Mouse (Mus musculus) thymus, postnatal 0 days (tissue): ENCODE measurements around the gene Slc27a4. TPM values are rescaled to one million over a fixed set of nuclear protein-coding genes. Genes with fewer than 3 reads are reported as not detected.
A peak's percentile ranks its signal among the peaks of the same experiment; 100 is the strongest.

ENCODE experiments used
- DNase-seq: peaks from one replicate; pipeline ENCODE4 v3.0.0-alpha.2; 2015; ENCODE audit warnings: low spot score
- microRNA-seq: library from miRNA; unstranded; fragments of <30 nt; microRNA quantifications from one replicate; pipeline ENCODE4, GENCODE M21; 2016; ENCODE audit warnings: borderline number of aligned reads
- polyA plus RNA-seq: library from polyadenylated mRNA; unstranded; fragments of >200 nt; fragmentation: Nextera tagmentation; extraction: Ambion mirVana; gene quantifications from 2 replicates; pipeline ENCODE4 v1.2.1, GENCODE M21; 2015

Gene Slc27a4
- polyA plus RNA-seq, 1 experiment from 2014 or later = 6.6 TPM

GRCm38 (mm10) chr2:29856451-29857260 is 54.2 kb downstream of the Slc27a4 start:
- no peak for DNase-seq

- no peak for DNase-seq
Measured at GRCm38 (mm10) chr2:29857341-29857740, 54.9 kb downstream of the Slc27a4 start.

GRCm38 (mm10) chr2:29857967-29858366 is 55.5 kb downstream of the Slc27a4 start:
- DNase-seq = no peak

GRCm38 (mm10) chr2:29858748-29859473 is 56.5 kb downstream of the Slc27a4 start:
- DNase-seq = peak; percentile 81

- no peak for DNase-seq
Measured at GRCm38 (mm10) chr2:29865125-29865524, 62.7 kb downstream of the Slc27a4 start.

Small RNA genes lying within 50 kb of the gene (microRNA-seq; reads per million reads assigned to microRNA genes)
- not detected for gene Mir219a-2
- gene Mir219b = not detected

Other genes with a start within 250 kb of the Slc27a4 start
- 16.0 and 19.1 TPM in 2 replicates for gene Rapgef1, start 182.9 kb upstream of the Slc27a4 start, polyA plus RNA-seq
- gene Gm13420, start 50.9 kb upstream of the Slc27a4 start, polyA plus RNA-seq = 0.19 TPM in 1 of 2 replicates, not detected in the other
- gene Gm13547, start 43.3 kb upstream of the Slc27a4 start, polyA plus RNA-seq = not detected in 2 replicates
- 13.9 and 14.9 TPM in 2 replicates for gene Coq4, start 15.1 kb upstream of the Slc27a4 start, polyA plus RNA-seq
- 21.3 and 27.7 TPM in 2 replicates for gene Trub2, start 14.1 kb upstream of the Slc27a4 start, polyA plus RNA-seq
- gene Urm1, start 17.4 kb downstream of the Slc27a4 start, polyA plus RNA-seq = 14.8 and 18.0 TPM in 2 replicates
- 7.0 and 8.6 TPM in 2 replicates for gene Cercam, start 66.5 kb downstream of the Slc27a4 start, polyA plus RNA-seq
- gene Odf2, start 86.6 kb downstream of the Slc27a4 start, polyA plus RNA-seq = 47.9 and 56.2 TPM in 2 replicates
- 47.6 and 55.3 TPM in 2 replicates for gene Gle1, start 132.8 kb downstream of the Slc27a4 start, polyA plus RNA-seq
- gene Sptan1, start 162.9 kb downstream of the Slc27a4 start, polyA plus RNA-seq = 47.5 and 53.2 TPM in 2 replicates
- gene Wdr34, start 246.2 kb downstream of the Slc27a4 start, polyA plus RNA-seq = 13.6 and 15.4 TPM in 2 replicates